Mouse (Mus musculus) Muller cell, postnatal 12 days (primary cell): Measurements from ENCODE around the gene Patl2.

Experiments used
- DNase-seq: peaks from one replicate; pipeline ENCODE4 v3.0.0-alpha.2; 2015; ENCODE audit errors: inconsistent ontology term

Gene Patl2

DNA sequence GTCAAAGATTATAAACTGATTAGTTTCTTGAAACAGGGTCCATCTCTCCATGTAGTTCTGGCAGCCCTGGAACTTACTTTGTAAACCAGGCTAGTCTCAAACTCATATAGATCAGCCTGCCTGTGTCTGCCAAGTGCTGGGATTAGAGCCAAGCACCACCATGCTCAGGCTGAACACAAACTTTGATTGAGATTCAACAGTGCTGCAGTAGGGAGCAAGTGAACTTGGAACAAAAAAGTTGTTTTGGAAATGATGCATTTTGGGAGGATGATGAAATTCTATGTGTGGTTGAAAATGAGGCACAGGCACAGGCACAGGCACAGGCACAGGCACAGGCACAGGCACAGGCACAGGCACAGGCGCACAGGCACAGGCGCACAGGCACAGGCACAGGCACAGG lies 13.8 kb downstream of the Patl2 start:
- no peak for DNase-seq

DNA sequence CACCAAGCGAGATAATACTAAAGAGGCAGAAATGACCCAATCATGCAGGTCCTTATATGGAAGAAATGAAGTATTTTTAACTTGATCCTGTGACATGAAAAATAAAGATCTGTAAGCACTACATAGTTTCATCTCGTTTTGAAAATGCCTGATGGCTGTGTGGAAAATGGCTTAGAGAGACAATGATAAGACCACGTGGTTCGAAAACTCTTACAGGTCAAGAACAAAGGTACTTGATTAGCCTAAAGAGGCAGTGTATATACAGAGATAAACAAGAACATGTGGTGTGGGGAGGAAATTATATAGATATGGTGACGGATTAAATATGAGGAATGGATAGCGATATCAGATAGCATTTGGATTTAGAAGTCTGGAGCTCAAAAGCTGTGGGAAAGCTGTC lies 14.7 kb downstream of the Patl2 start:
- no peak for DNase-seq

DNA sequence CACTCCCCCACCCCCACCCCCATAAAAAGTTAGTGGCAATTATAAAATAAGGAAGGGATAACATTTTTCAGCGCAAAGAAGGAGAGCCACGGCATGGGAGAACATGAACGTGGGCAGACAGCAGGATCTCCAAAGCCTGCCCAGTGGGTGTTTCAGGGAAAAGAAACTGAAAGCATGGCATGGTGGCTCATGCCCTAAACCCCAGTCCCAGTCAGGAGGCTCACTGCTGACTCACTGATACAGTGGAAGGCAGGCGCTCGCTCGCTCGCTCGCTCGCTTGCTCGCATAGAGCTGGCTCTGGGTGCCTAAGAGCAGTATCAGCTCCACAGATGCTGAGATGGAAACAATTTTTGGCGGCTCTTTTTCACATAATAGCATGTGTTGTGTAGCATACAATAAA lies 21.7 kb downstream of the Patl2 start:
- peak; percentile 38 for DNase-seq

DNA sequence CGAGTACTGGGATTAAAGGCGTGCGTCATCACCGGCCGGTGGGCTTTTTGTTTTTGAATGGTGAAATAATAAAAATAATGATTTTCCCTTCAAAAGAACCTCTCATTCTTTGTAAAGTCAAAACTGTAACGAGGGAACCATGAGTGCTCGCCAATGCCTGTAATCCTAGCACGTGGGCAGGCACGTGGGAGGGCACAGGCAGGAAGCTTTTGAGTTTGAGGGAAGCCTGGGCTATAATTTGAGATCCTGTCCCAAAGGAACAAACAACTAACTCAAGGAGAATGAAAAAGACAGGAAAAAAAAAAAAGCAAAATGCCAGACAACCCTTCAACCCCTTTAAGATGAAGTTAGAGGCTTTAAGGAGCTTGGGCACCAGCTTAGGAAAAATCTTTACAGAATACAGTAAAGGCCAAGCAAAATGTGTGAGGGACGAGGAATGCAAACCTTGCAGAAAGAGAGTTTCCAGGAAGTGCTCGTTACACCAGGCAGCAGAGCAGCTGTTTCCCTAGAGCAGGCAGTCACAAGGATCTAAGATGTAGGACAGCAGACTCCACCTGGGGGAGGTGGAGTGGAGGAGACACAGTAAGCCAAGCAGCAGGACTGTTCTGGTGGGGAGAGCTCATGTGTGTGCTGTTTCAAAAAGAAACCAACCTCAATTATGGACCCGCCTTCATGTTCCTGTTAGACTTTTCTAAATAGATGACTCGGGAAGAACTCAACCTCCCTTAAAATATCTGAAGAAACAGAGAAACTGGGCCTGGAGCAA lies 22.4 kb downstream of the Patl2 start:
- DNase-seq = no peak

DNA sequence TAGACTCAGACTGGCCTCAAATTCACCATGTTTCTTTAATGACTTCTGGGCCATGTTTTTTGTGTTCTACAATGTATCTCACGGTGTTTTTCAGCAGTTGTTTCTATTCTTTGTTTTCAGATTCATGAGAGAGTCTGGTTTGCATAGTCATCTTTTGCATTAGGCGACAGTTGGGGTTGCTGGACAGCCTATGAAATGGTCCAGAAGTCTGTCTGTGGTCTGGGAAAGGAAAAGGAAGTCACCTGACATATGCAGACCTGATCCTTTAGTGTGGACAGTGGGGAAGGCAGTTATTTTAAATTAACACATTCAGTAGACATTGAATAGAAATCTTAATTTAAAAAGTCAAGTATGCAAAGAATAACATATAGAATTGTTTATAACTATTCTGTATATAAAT lies 23.5 kb downstream of the Patl2 start:
- DNase-seq = no peak

DNA sequence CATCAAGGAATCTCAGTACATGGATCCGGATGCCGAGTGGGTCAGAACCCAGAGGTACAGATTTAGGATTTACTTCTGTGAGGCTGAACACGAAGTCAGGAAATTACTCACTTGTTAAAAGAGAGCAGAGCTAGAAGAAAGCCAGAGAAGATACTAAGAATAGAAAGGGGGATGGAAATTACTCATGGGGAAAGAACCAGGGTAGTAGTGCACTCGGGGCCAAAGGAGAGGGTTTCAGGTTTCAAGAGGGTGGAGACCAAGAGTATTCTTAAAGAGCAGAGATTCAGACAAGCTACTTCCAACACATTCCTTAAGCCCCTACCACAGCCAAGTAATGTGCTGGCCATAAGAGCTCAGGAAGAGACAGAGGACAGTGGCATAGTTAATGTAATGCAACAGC lies 24.4 kb downstream of the Patl2 start:
- peak; percentile 32 for DNase-seq

DNA sequence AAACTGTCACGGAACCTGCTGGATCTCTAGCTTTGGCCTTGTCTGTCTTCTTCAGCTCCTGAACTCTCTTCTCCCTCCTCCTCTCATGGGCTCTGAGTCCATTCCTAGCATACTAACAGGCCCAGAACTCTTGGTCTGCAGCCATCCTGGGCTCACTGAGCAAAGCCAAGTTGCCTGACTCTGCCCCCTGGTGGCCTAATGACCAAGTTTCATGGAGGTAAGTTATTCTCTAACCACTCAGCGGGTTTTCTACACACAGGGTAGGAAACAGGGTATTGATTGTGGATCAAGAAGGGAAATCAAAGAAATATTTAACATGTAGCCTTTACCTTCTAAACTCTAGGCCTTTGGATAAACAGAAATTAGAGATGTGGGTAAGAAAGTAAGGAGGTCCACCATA lies 25.3 kb downstream of the Patl2 start, which contains the start of gene Trim69:
Gene Trim69, plus strand, starts transcription at position 21 of the 400 bp plus-strand sequence.
- DNase-seq = peak; percentile 78

DNA sequence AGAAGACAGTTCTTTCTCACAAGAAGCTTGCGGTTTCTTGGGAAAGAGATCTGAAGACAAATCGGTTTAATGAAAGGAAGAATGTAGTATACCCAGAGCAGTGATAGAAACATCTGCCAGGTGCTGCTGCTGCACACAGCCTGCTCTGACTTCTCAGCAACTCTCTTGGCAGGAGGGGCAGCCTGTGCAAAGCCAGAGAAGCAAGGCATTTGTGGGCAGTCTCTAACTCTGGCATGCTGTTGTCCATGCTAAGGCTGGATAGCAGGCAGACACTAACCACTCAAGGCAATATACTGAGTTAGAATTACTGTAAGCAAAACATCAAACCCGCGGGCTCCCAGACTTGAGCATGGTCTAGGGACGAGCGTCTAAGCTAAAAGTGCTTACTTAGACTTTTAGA lies 26.3 kb downstream of the Patl2 start:
- no peak for DNase-seq

DNA sequence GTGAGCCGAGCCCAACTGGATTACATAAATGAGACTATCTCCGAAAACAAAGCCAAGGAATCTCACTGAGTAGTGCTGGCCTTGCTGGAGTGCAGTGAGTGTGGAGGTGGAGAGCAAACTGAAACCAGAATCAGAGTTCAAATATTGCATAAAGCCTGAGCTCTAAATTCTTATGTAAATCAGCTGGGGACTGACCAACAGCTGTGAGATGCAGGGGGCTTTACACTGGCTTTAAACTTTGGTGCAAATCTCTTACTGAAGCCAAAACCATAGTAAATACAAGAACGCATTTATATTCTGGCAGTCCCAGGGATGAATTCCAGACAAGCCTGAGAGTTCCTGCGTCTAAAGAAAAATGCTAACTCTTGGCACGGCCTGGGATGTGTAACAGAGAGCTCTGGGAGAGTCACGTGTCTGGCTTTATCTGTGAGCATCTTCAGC lies 27.6 kb downstream of the Patl2 start:
- DNase-seq = peak; percentile 62

DNA sequence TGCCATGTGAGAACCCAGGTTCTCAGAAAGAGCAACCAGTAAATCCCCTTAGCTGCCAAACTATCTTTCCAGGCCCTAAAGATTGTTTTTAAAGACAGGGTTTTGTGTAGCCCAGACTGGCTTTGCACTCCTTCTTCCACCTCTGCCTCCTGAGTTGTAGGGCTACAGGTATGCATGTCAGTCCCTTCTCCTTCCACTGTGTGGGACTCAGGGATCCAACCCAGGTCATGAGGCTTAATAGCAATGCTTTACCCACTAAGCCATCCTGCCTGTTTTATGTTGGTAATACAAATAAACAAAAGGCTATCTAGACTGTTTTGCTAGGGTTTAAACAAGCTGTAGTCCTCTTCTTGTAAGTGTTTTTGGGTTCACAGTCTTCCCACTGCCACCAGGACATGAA lies 28.4 kb downstream of the Patl2 start:
- DNase-seq = no peak

DNA sequence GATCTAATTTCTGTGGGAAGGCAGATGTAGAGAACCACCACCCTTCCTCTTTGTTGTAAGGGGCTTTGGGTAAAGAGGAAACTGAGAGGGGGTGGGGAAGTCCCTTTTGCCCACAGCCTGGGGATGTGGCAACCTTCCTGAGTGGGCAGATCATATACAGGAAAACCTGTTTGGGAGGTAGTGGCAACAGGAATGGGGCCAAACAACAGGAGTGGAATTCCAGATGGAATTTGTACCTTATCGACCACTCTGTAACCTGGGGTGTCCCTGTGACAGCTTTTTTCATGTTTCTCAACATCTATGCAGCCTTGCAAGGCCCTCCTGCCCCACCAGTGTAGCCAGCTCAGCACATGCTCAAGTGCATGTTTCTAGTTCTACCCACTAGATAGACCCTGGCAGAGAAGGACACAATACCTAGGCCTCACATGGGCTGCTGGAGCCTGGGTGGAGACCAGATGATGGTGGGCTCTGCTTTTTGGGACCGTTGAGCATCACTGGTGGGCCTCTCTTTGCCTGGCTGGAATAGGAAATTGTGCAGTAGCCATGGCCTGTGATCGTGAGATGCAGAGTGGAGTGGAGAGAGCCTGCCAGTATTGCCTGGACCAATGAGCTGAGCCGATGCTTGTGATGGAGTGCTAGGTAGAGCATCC lies 29.8 kb downstream of the Patl2 start:
- DNase-seq = no peak

DNA sequence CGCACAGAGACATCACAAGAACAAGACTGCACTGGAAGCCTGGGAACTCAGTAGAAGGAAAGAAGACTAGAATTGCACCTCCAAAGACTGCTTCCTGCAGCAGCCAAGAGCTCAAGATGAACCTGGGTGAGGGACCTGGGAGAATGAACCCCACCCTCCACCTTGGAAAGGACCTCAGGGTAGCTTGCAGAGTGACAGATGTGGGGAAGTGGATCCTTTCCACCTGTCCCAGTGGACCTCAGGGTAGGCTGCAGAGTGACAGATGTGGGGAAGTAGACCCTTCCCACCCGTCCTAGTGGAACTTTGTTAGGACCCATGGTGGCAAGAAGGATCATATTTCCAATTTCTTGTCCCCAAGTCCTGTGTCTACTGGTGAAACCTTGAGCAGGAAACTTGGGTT lies 30.7 kb downstream of the Patl2 start:
- no peak for DNase-seq

DNA sequence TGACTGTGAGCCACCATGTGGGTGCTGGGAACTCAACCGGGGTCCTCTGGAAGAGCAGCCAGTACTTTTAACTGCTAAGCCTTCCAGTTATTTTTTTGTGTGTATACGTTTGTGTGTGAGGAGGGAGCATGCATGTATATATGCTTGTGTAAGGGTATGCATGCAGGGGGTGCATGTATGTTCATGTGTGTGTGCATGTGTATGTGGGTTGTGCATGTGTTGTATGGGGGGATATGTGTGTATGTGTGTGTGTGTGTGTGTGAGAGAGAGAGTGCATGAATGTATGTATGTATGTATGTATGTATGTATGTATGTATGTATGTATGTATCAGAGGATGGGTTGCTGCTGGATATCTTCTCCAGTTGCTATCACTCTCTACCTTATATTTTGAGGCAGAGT lies 31.5 kb downstream of the Patl2 start:
- DNase-seq = no peak

DNA sequence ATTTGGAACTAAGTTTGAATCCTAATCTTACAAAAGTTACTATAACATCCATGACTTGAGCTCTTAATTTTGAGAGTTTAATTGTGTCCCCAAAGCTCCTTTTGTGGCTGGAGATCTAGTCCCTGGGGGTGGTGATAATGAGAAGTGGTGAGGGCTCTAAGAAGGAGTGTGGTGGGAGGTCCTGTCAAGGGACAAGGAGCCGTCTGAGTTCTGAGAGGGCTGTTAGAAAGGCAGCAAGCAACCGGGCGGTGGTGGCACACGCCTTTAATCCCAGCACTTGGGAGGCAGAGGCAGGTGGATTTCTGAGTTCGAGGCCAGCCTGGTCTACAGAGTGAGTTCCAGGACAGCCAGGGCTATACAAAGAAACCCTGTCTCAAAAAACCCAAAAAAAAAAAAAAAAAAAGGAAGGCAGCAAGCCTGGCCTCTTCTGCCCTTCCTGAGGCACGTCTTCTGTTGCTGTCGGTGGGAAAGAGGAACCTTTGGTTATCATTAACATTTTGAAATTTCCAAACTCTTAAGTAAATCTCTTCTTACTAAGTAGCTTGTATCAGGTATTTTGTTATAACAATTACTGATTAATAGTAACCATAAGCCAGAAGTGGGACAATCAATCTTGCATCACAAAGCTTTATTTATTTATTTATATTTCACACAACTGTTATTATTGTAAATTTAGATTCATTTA lies 32.2 kb downstream of the Patl2 start:
- no peak for DNase-seq

DNA sequence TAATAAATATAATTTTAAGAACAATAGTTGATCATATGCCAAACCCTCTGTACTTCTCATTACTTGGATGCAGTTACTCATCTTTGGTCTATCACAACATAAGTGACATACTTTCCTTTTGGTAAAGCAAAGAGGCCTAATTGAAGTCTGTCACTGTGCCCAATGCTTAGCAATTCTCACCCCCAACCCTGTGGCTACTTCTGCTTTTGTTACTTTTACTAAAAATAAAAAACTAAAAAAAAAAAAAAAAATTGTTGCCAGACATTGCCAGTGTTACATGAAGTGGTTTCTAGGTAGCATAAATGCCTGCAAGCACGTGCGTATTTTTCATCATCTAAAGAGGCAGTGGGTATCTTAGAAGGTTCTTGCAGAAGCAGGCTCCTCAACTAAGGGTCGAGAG lies 33.1 kb downstream of the Patl2 start:
- peak; percentile 38 for DNase-seq

DNA sequence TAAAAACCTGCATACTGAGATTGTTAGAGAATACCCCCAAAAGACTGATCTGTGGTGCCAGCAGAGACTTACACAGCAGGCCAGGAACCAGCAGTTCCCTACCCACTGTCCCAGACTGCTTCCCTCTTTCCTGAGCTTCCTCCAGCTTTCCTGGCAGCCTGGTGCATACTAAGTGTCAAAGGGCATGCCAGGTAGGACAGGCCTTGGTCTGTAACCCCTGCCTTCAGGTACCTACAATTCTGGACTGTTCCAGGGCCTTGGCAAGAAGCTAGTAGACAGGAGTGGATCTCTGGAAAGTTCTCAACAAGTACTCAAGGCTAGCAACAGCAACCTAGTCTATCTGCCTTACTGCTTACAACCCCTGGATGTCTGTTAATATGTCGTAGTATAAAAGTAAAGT lies 34.8 kb downstream of the Patl2 start:
- no peak for DNase-seq

DNA sequence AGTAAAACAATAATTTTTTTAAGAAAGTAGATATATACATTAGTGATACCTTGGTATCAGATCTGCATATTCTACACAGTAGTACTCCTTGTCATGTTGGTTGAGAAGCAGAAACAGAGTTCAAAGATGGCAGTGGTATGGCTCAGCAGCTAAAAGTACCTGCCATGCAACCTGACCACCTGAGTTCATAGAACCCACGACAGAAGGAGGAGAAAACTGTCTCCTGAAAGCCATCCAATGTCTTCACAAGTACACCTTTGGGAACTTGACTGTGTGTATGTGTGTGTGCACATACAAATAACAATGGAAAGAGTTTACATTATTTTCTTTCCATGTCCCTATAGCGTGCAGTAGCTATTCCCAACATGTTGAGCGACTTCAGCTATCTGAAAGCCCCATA lies 36.3 kb downstream of the Patl2 start:
- DNase-seq = no peak

DNA sequence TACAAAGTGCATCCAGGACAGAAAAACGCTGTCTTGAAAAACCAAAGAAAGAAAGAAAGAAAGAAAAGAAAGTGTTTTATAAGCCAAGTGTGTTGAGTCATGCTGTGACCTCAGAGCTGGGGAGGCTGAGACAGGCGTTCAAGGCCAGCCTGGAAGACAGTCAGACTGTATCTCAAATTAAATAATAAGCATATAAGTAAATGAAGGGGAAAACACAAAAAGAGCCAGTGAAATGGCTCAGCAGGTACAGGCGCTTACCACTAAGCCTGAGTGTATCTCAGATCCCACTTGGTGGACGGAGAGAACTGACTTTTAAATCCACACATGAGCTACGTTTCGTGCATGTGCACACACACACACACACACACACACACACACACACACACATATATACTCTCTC lies 36.7 kb downstream of the Patl2 start:
- DNase-seq = no peak

DNA sequence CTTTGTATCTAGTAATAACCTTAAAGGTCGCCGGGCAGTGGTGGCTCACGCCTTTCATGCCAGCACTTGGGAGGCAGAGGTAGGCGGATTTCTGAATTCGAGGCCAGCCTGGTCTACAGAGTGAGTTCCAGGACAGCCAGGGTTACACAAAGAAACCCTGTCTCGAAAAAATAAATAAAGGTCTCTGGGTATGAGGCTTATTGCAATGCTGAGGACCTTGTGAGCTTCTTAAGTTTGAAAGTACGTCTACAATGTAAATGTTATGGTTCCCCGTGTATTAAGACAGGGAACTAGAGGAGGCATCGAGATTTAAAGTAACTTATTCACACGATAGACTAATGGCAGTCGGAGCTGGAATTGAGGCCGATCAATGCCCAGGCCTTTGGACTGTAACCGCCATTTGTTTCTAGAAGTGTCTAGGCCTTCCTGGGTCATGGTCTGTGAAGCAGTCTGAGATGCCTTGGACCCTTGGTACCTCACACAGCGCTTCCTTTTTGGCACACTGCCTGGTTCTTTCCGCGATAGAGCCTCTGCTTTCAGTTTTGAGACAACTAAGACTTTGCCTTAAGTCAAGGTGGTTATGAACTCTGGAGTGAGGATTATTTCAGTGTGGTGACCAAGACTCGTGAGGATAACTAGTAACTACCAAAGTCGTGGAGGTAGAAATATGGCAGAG lies 37.6 kb downstream of the Patl2 start:
- peak; percentile 48 for DNase-seq

DNA sequence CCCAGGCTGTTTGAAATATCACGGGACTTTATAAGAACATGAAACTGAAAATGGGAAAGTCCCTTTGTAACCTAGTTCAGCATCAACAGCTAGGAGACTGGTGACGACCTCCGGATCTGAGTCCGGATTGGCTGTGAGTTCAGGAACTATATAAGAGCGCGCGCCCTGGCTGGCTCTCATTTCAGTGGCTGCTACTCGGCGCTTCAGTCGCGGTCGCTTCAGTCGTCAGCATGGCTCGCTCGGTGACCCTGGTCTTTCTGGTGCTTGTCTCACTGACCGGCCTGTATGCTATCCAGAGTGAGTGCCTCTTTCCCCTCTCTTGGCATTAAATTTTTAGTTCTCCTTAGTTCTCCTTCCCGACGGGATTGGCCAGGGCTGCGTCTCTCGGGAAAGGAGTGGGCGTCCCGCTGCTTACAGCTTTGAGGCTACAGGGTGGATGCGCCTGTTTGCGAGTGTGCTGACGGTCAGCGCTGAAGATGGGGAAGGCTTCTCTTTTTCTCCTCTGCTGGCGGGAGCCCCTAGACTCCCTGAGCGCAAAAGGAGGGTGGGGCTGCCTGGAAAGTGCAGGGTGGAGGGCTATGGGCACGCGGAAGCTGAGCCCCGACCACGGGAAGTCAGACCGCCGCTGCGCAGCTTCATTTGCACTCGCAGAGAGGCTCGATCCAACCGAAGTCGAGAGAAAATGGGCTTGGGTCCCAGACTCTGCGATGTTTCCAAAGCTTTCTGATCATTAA lies 38.3 kb downstream of the Patl2 start, which contains the start of gene B2m:
Gene B2m, plus strand, starts transcription at position 179 of the 734 bp plus-strand sequence.
- DNase-seq = peak; percentile 96

DNA sequence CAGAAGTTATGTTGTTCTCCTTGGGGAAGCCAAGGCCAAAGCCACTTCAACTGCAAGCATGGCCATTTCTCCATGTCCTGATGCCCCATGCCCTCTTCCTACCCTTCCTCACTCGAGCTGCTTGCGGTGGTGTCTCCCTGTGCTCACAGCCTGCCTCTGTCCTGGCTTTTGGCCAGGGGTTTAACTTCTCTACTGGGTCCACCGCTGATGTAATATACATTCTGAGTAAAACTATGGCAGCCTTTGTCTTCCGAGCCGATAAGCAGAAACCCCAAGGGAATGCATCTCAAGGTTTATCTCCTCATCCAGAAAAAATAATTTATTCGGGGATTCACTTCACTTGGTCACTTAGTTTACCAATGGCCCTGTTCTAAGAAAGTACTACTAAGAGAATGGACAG lies 39.3 kb downstream of the Patl2 start:
- no peak for DNase-seq

DNA sequence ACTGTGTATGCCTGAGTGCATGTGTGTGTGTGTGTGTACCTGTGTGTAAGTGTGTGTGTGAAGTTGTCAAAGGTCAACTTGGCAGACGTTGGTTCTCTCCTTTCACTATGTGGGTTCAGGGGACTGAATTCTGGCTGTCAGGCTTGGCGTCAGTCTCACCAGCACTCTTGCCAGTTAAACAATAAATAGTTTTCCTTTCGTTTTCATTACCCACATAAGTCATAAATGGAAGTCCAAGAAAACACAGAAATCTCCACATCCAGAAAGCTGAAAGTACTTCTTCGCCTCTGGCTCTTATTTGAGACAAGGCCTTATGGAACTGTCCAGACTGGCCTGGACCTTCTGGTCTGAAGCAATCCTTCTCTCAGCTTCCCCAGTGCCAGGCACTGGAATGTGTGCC lies 40.2 kb downstream of the Patl2 start:
- no peak for DNase-seq
